Mouse (Mus musculus) heart, postnatal 0 days (tissue): ENCODE measurements around the gene Sp6. TPM values are rescaled to one million over a fixed set of nuclear protein-coding genes. Genes with fewer than 3 reads are reported as not detected.

ENCODE experiments used
- ATAC-seq: fragments of 200-750 bp; cut with Nextera tagmentation; 2 replicates; pipeline ENCODE4 v1.8.0; 2017; ENCODE audit warnings: low read depth, moderate number of reproducible peaks, moderate library complexity; ENCODE audit not compliant: insufficient read depth
- DNase-seq: peaks from one replicate; pipeline ENCODE4 v3.0.0-alpha.2; 2016; ENCODE audit warnings: low spot score
- H3K27ac ChIP-seq: fragments of 300-500 bp; sonication (generic); 2 replicates; pipeline ENCODE4 v1.5.1; 2014; ENCODE audit warnings: low read depth, mild to moderate bottlenecking
- H3K27me3 ChIP-seq: fragments of 300-500 bp; sonication (generic); 2 replicates; pipeline ENCODE4 v1.6.1; 2014; ENCODE audit warnings: low read length, mixed read lengths; ENCODE audit not compliant: control insufficient read depth, insufficient read depth
- H3K36me3 ChIP-seq: fragments of 300-500 bp; sonication (generic); replicated peaks from 2 replicates; pipeline ENCODE4 v1.6.1; 2014; ENCODE audit warnings: low read length, mixed read lengths; ENCODE audit not compliant: control insufficient read depth, insufficient read depth
- H3K4me1 ChIP-seq: fragments of 300-500 bp; sonication (generic); 2 replicates; pipeline ENCODE4 v1.6.1; 2014; ENCODE audit warnings: antibody characterized with exemption; ENCODE audit not compliant: control insufficient read depth, insufficient read depth
- H3K4me2 ChIP-seq: fragments of 300-500 bp; sonication (generic); 2 replicates; pipeline ENCODE4 v1.6.1; 2014; ENCODE audit warnings: low read depth, mild to moderate bottlenecking, low read length, moderate library complexity
- H3K4me3 ChIP-seq: fragments of 300-500 bp; sonication (generic); 2 replicates; pipeline ENCODE4 v1.5.1; 2014; ENCODE audit warnings: low read depth, low read length
- H3K9ac ChIP-seq: fragments of 300-500 bp; sonication (generic); replicated peaks from 2 replicates; pipeline ENCODE4 v1.6.1; 2014; ENCODE audit warnings: low read depth, low read length, mixed read lengths
- H3K9me3 ChIP-seq: fragments of 300-500 bp; sonication (generic); replicated peaks from 2 replicates; pipeline ENCODE4 v1.6.1; 2016; ENCODE audit warnings: low read length; ENCODE audit not compliant: control insufficient read depth
- CTCF ChIP-seq: IDR thresholded peaks from 2 replicates; pipeline ENCODE4 v1.5.1; 2016; ENCODE audit warnings: antibody characterized with exemption, control low read depth, low read depth
- EP300 ChIP-seq: IDR thresholded peaks from 2 replicates; pipeline ENCODE4 v1.6.1; 2016; ENCODE audit warnings: antibody characterized with exemption, low read depth
- WGBS: fragments of 180-500 bp; shearing (Covaris S2); extraction: QIAGEN DNeasy Blood & Tissue Kit; methylation state at CpG from one replicate; pipeline ENCODE4 v1.1.7; 2014; 5-methylcytosine and 5-hydroxymethylcytosine counted together
- polyA plus RNA-seq: library from polyadenylated mRNA; unstranded; fragments of >200 nt; fragmentation: Nextera tagmentation; extraction: Ambion mirVana; gene quantifications from 2 replicates; pipeline ENCODE4 v1.2.1, GENCODE M21; 2015
- total RNA-seq: library from RNA; depleted of rRNA; stranded (reverse); fragments of >200 nt; gene quantifications from 2 replicates; pipeline ENCODE4 v1.2.3, GENCODE M21; 2014; ENCODE audit warnings: low replicate concordance

The Sp6 gene
- total and polyA plus RNA-seq, 2 experiments from 2014 or later, result 0.04 TPM; not detected in 1

DNA sequence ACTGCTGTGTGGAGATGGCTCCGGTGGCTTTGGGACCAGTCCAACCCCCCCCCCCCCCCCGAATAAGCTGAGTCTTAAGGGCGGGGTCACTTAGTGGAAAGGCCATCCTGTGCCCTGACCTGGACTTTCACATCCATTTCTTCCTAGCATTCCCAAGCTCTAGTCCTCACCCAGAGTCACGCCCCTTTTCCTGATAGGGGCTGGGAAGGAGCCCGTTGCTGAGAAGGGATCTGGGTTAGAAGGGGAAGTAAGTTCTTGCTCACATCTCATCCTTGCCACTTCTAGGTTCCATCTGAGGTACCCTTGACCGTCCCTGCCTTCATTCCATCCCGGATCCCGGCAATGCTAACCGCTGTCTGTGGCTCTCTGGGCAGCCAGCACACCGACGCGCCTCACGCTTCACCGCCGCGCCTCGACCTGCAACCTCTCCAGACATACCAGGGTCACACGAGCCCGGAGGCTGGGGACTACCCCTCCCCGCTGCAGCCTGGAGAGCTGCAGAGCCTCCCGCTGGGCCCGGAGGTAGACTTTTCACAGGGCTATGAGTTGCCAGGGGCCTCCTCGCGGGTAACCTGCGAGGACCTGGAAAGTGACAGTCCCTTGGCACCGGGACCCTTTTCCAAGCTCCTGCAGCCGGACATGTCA lies 8.0 kb downstream of the Sp6 start:
- H3K9me3 ChIP-seq, result no peaks in the 10 kb centered on the region
- H3K4me2 ChIP-seq, result peak overlapping the region; percentile 88
- peak overlapping the region; percentile 50 for H3K4me3 ChIP-seq
- H3K4me1 ChIP-seq, result peaks cover 12% of the 10 kb centered on the region; the same call in 1 of the 2 replicates
- H3K9ac ChIP-seq, result peak overlapping the region; percentile 64; the same call in 1 of the 2 replicates
- H3K27me3 ChIP-seq, result peaks cover 89% of the 10 kb centered on the region
- TF ChIP-seq EP300 (no peak), CTCF (no peak)
- no peak for DNase-seq
- H3K36me3 ChIP-seq, result no peaks in the 10 kb centered on the region
- no peak for ATAC-seq
- no peak overlapping the region for H3K27ac ChIP-seq
- WGBS, result 3% methylated on average over 27 of the region's 27 CpGs

DNA sequence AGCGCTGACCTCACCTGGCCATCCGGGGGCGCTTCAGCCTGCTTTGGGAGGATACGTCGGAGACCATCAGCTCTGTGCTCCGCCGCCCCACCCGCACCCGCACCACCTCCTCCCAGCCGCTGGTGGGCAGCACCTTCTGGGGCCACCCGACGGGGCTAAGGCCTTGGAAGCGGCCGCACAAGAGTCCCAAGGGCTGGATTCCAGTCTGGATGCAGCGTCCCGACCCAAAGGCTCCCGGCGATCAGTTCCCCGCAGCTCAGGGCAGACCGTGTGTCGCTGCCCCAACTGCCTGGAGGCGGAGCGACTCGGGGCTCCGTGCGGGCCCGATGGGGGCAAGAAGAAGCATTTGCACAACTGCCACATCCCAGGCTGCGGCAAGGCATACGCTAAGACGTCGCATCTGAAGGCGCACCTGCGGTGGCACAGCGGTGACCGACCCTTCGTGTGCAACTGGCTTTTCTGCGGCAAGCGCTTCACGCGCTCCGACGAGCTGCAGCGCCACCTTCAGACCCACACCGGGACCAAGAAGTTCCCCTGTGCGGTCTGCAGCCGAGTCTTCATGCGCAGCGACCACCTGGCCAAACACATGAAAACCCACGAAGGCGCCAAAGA lies 8.8 kb downstream of the Sp6 start:
- Histone ChIP-seq H3K36me3 (no peaks in the 10 kb centered on the region), H3K9me3 (no peaks in the 10 kb centered on the region), H3K27me3 (peaks cover 82% of the 10 kb centered on the region), H3K9ac (peak overlapping the region; percentile 64), H3K4me2 (peak overlapping the region; percentile 88), H3K4me1 (peaks cover 12% of the 10 kb centered on the region; the same call in 1 of the 2 replicates), H3K27ac (no peak overlapping the region), H3K4me3 (peak overlapping the region; percentile 50)
- DNase-seq (peak; percentile 34), ATAC-seq (peak; percentile 75)
- TF ChIP-seq EP300, result no peak
- peak; percentile 53 for TF ChIP-seq CTCF
- WGBS, result under 1% methylated on average over 50 of the region's 50 CpGs

DNA sequence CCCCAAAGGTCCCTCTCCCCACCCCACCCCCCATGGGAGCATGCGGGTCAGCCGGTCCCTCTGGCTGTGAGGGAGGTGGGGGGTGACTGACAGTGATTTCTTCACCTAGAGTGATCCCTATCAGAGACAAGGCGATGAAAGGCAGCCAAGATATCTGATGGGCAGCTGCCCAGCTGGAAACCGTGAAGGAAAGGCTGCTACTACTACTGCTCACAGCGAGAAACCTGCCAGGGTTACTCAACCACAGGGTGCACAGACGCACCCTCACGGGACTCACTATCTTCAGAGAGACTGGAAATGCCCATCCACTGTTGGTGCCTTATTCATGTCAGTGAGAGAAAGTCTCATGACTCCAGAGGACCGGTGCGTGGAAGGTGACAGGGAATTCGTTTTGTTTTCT lies 11.8 kb downstream of the Sp6 start:
- TF ChIP-seq EP300 (no peak), CTCF (no peak)
- Histone ChIP-seq H3K9me3 (no peaks in the 10 kb centered on the region), H3K27me3 (peaks cover 55% of the 10 kb centered on the region), H3K9ac (no peak overlapping the region), H3K27ac (no peak overlapping the region), H3K36me3 (no peaks in the 10 kb centered on the region), H3K4me3 (no peak overlapping the region), H3K4me1 (peaks cover 8% of the 10 kb centered on the region; the same call in 1 of the 2 replicates), H3K4me2 (no peak overlapping the region)
- ATAC-seq, result no peak
- DNase-seq, result no peak
- WGBS, result 24% methylated on average over 10 of the region's 10 CpGs

- Histone ChIP-seq H3K36me3 (no peaks in the 10 kb centered on the region), H3K9ac (peak overlapping the region; percentile 33), H3K4me1 (peaks cover 13% of the 10 kb centered on the region; the same call in 1 of the 2 replicates), H3K4me2 (peak overlapping the region; percentile 64), H3K27me3 (peaks cover 46% of the 10 kb centered on the region), H3K9me3 (no peaks in the 10 kb centered on the region), H3K4me3 (peak overlapping the region; percentile 34), H3K27ac (peak overlapping the region; percentile 57)
- peak; percentile 13; the same call in 1 of the 2 replicates for ATAC-seq
- peak; percentile 88 for DNase-seq
- TF ChIP-seq EP300 (no peak), CTCF (peak; percentile 96)
- WGBS, result 5% methylated on average over 17 of the region's 17 CpGs
Observed at GRCm38 (mm10) chr11:97025721-97026344, 12.6 kb downstream of the Sp6 start.

DNA sequence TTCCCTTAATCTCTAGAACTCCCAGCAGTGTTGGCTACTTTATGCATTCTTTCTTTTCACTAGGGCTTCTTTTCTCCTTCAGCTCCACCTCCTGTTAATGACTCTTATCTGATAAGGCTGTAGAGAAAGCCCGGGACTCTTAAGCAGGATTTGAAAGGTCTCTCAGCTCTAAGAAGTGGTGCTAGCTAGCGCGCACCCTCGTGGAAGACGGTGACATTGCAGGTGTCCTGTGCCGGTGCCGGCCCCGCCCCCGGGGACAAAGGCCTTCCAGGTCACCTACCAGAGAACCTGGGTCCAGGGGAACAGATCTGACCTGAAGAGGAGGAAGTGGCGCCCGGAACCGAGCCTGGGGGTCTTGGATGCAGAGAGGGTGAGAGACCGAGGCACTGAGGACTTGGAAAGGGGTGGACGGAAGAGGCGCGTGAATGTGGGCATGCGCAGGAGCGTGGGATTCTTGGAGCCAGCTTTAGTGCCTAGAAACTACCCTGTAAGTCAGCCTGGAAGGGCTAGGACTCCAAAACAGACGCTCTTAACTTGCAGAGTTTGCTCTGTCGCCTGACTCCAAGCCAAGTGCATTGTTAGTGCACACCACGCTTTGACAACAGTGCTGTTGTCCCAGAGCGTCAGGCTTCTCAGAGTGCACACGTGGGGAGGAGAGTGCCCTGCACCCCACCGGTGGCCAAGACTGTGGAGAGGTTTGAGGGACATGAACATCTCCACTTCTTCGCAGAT lies 16.7 kb downstream of the Sp6 start, which contains the start of gene Scrn2:
Gene Scrn2, plus strand, starts transcription at position 253 of the 732 bp plus-strand sequence.
- TF ChIP-seq EP300 (no peak), CTCF (peak; percentile 80)
- Histone ChIP-seq H3K9me3 (no peaks in the 10 kb centered on the region), H3K27me3 (peaks cover 8% of the 10 kb centered on the region), H3K27ac (peak within 1 kb of the TSS; percentile 53), H3K9ac (peak within 1 kb of the TSS; percentile 60), H3K4me3 (peak within 1 kb of the TSS; percentile 74), H3K36me3 (peaks cover 13% of the 10 kb centered on the region), H3K4me1 (peaks cover 13% of the 10 kb centered on the region; the same call in 1 of the 2 replicates), H3K4me2 (peak within 1 kb of the TSS; percentile 78)
- DNase-seq (peak; percentile 76), ATAC-seq (peak; percentile 77)
- WGBS, result 2% methylated on average over 25 of the region's 25 CpGs
